8 mouse cellular contexts compared by ENCODE assay signal in genomic region chr7:145110657-145111251, GRCm38 (mm10).
A peak's percentile ranks its signal among the peaks of the same experiment; 100 is the strongest.
DNase-seq lines count a peak whose midpoint lies in the region; ATAC-seq and TF ChIP-seq lines count a peak whose summit lies in the region.

No protein-coding gene starts in this region.

- no peak for TF ChIP-seq POLR2A in cerebellum, adult 2 months (IDR thresholded peaks at IDR 0.05; ENCODE audit: borderline replicate concordance, insufficient read depth, low read length)

- 57% methylated on average over 10 of the region's 10 CpGs for WGBS in hindbrain, postnatal 0 days
- 15% methylated on average over 10 of the region's 10 CpGs for WGBS in liver, embryonic 12.5 days (ENCODE audit: insufficient replicate concordance)
- WGBS in neural tube, embryonic 13.5 days = 48% methylated on average over 10 of the region's 10 CpGs
- WGBS in cerebellum, adult 2 months = 78% methylated on average over 10 of the region's 10 CpGs

- no peaks in the 10 kb centered on the region for H3K27me3 ChIP-seq in hindbrain, postnatal 0 days (ENCODE audit: insufficient read depth, low read length)
- no peaks in the 10 kb centered on the region for H3K27me3 ChIP-seq in liver, embryonic 12.5 days (replicated peaks)
- H3K27me3 ChIP-seq in neural tube, embryonic 13.5 days = no peaks in the 10 kb centered on the region
- H3K27me3 ChIP-seq in cerebellum, adult 2 months (ENCODE audit: control insufficient read depth, insufficient read depth, low read length) = no peaks in the 10 kb centered on the region

- H3K4me1 ChIP-seq in hindbrain, postnatal 0 days (ENCODE audit: insufficient read depth, low read length) = 0 out of 2 replicates have a peak, but pooled peaks cover 3% of the 10 kb centered on the region
- peaks cover 36% of the 10 kb centered on the region for H3K4me1 ChIP-seq in liver, embryonic 12.5 days
- peaks cover 16% of the 10 kb centered on the region for H3K4me1 ChIP-seq in neural tube, embryonic 13.5 days (replicated peaks)
- H3K4me1 ChIP-seq in cerebellum, adult 2 months (ENCODE audit: control insufficient read depth, insufficient read depth, low read length) = peaks cover 16% of the 10 kb centered on the region; the same call in 1 of the 2 replicates

- peak overlapping the region; percentile 61; the same call in 1 of the 2 replicates for H3K27ac ChIP-seq in hindbrain, postnatal 0 days
- peak overlapping the region; percentile 77 for H3K27ac ChIP-seq in liver, embryonic 12.5 days
- H3K27ac ChIP-seq in neural tube, embryonic 13.5 days (replicated peaks) = peak overlapping the region; percentile 72
- no peak overlapping the region for H3K27ac ChIP-seq in cerebellum, adult 2 months (ENCODE audit: insufficient read depth, low read length)

- no peak for TF ChIP-seq CTCF in hindbrain, postnatal 0 days (IDR thresholded peaks at IDR 0.05; ENCODE audit: low read depth)
- no peak for TF ChIP-seq CTCF in cerebellum, adult 2 months (IDR thresholded peaks at IDR 0.05; ENCODE audit: borderline replicate concordance, insufficient read depth, low read depth, low read length)

- peak; percentile 50 for DNase-seq in ES-CJ7 (ENCODE audit: low read depth, low spot score)
- DNase-seq in adrenal gland, adult 8-10 months = peak; percentile 83
- peak; percentile 37 to 44 for DNase-seq in gastrocnemius, adult 8-10 months (ENCODE audit: low spot score in 2 of 2)
- no peak for DNase-seq in hindbrain, postnatal 0 days (ENCODE audit: low spot score)
- DNase-seq in cerebellum, adult 2 months = no peak
- no peak for DNase-seq in cerebellum, postnatal 36 days

- H3K9ac ChIP-seq in hindbrain, postnatal 0 days (replicated peaks; ENCODE audit: low read length) = no peak overlapping the region
- no peak overlapping the region for H3K9ac ChIP-seq in liver, embryonic 12.5 days
- no peak overlapping the region for H3K9ac ChIP-seq in neural tube, embryonic 13.5 days

- H3K4me2 ChIP-seq in hindbrain, postnatal 0 days (ENCODE audit: low read depth, low read length) = no peak overlapping the region
- peak overlapping the region; percentile 55 for H3K4me2 ChIP-seq in liver, embryonic 12.5 days
- H3K4me2 ChIP-seq in neural tube, embryonic 13.5 days = peak overlapping the region; percentile 26

- H3K9me3 ChIP-seq in hindbrain, postnatal 0 days (ENCODE audit: low read length) = no peaks in the 10 kb centered on the region
- no peaks in the 10 kb centered on the region for H3K9me3 ChIP-seq in liver, embryonic 12.5 days (replicated peaks)
- H3K9me3 ChIP-seq in neural tube, embryonic 13.5 days = no peaks in the 10 kb centered on the region

- H3K4me3 ChIP-seq in hindbrain, postnatal 0 days (ENCODE audit: low read length) = no peak overlapping the region
- H3K4me3 ChIP-seq in liver, embryonic 12.5 days = no peak overlapping the region
- H3K4me3 ChIP-seq in neural tube, embryonic 13.5 days = no peak overlapping the region
- H3K4me3 ChIP-seq in cerebellum, adult 2 months (replicated peaks; ENCODE audit: insufficient read depth, low read depth, low read length) = no peak overlapping the region

- no peak for ATAC-seq in hindbrain, postnatal 0 days
- no peak for ATAC-seq in liver, embryonic 12.5 days
- no peak for ATAC-seq in neural tube, embryonic 13.5 days (ENCODE audit: low read depth)

- H3K36me3 ChIP-seq in hindbrain, postnatal 0 days (ENCODE audit: insufficient read depth, low read length) = no peaks in the 10 kb centered on the region
- no peaks in the 10 kb centered on the region for H3K36me3 ChIP-seq in liver, embryonic 12.5 days
- H3K36me3 ChIP-seq in neural tube, embryonic 13.5 days = no peaks in the 10 kb centered on the region

Comparison
In these comparisons a context has a peak if more than half of its experiments do, and no peak if none do; other contexts are left out.
1. DNase-seq: peak in ES-CJ7 (single experiment), adrenal gland, adult 8-10 months (single experiment) and gastrocnemius, adult 8-10 months (2 of 2); none in hindbrain, postnatal 0 days (single experiment), cerebellum, adult 2 months (0 of 2) and cerebellum, postnatal 36 days (0 of 2).